Mouse (Mus musculus) urinary bladder, adult 18-20 months (tissue): Measurements from ENCODE around the gene Lrrfip2.
A peak's percentile ranks its signal among the peaks of the same experiment; 100 is the strongest.

Source experiments
- DNase-seq, 2 experiments: peaks; one replicate each; pipeline ENCODE4 v3.0.0; 2022; ENCODE audit warnings: low spot score in 2 of 2, mixed read lengths in 2 of 2

Gene Lrrfip2

DNA sequence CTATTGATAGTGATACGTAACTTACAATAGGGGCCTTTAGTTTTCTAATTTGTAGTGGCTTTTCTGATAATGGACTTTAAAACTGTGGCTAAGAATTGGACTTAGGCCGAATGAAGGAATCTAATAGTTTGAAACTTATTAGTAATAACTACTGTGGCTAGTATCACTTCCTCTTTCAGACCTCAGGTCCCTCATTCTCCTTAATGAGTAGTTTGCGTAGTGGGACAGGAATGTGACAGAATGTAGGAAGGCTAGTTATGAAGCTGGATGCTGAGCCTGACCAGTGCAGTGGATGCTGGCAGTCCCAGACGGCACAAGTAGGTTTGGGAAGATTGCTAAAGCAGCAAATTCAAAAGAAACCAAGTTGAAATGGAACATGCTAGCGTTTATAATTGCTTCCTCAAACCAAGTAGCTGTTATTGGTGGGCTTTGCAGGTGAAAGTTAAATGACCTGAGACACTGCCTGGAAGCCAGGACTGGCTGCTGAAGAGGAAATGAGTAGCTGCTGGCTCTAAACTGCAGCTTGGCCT is 103.2 kb downstream of the Lrrfip2 start:
- DNase-seq = no peak

DNA sequence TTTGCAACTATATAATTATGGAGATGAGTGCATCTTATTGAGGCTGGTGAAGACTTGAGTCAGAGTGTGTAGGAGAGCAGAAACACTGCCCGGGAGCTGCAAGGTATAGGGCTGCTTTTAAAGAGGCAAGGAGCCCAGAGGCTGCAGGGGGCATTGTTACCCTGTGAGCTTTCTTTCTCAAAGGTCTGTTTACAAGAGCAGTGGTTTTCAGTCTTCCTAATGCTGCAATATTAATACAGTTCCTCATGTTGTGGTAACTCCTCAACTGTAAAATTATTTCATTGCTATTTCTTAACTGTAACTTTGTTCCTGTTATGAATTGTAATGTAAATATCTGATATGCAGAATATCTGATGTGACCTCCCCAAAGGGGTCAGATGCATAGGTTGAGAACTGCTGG is 104.2 kb downstream of the Lrrfip2 start:
- no peak for DNase-seq

DNA sequence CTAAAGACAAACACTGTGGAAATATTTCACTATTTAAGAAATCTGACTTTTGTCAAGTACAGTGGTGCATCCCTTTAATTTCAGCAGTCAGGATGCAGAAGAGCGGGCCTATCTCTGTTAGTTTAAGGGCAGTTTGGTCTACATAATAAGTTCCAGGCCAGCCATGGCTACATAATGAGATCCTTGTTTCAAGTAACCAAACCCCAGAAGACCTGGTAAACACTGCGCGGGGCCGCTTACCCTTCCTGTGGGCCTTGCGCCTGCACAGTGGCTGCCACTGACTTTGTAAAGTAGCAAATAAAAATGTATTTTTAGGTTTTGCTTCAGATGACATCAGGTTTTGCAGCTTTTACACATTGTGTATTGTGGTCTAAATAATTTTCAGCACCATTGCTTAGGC is 106.0 kb downstream of the Lrrfip2 start:
- no peak for DNase-seq

DNA sequence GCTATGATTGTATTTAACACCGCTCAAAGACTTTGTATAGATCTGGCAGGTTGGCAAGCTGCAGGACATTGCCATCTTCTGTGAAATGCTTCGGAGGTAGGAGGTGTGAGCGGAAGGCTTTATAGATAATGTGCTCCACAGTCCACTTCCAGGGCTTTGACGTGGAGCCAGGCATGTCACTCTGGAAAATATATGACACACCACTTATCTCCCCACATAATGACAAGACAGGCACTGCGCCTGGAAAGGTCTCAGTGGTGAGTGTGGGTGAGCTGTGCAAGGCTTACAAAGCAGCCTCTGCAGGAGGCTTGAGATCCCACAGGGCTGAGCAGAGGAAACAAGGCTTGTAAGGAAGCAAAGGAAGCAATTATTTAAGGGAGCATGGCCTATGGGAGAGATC is 111.1 kb downstream of the Lrrfip2 start:
- no peak for DNase-seq

DNA sequence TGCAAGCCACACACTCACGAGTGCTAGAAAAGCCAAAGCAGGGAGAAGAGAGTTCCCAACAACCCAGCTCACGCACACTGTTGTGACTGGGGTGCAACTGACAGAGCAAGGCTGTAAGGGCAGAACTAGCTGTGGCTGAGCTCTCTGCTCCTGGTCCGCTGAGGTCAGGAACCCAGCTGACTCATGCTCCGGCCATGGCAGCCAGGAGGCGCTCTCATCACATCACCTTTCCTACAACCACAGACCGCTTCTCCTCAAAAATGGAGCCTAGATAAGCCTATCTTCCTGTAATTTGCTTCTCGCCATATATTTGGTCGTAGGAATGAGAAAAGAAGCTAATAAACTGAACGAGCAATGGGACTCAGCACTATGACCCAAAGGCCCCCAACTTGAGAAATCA is 117.3 kb downstream of the Lrrfip2 start:
- no peak for DNase-seq

DNA sequence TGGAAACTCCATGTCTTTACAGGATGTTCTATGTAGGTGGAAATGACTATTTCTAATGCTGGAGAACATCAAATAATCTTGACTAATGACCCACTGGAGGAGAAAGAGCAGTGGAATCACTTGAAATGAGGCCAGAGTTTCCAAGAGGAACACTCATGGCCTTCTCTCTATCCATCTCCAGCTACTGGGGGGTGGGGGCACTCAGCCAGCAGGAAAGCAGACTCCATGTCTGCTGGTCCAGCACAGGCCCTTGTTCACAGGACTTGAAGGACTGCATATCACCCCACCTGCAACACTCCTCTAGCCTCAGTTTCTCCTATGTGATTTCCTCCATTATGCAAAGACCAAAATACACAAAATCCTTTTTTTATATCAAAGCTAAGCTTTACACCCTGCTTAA is 120.3 kb downstream of the Lrrfip2 start:
- no peak for DNase-seq

DNA sequence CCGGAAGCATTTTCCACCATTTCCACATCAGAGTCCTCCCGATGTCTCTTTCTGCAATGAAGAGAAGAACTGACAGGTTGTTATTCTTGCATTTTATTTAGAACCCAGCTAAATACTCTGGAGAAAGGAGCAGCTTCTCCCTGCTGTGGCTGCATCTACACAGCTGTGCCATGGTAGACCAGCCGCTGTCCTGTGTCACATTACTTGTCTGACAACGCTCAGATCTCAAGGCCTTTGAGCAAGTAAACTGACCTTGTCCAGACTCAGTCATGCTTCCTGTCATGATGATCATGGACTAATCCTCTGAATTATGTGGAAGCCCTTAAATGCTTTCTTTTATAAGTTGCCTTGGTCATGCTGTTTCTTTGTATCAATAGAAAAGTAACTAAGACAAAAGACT is 122.4 kb downstream of the Lrrfip2 start:
- DNase-seq = no peak

DNA sequence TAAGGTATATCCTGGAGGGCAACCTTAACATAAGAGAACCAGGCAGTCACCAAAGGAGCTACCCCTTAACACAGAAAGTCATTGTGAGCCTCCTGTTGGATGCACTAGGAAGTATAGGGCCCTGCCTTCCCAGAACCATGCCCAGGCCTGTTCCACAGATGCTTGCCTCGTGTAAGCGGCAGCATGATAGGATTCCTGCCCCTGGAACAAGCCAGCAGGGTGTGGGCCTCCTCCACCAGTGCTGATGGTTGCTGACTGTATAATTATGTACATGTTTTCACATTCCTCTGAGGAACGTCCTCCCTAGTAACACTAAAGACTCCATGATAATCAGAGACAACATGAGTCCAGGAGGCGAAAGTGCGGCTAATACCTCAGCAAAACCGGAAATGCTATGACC is 126.0 kb downstream of the Lrrfip2 start:
- DNase-seq = no peak

DNA sequence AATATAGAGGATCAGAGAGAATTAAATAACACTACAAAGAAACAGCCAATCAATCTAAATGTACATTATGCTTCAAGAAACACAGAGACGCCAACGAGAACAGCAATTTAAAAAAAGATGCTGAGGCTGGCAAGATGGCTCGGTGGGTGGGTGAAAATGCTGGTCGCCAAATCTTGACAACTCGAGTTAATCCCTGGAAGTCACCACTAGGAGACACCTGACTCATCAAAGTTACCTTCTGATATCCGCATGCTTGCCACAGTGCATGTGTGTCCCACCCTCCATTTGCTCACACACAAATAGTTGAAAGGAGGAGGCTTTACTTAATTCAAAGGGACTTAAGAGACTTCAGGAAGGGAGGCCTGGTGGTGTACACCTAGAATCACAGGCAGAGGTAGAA is 128.2 kb downstream of the Lrrfip2 start:
- no peak for DNase-seq

DNA sequence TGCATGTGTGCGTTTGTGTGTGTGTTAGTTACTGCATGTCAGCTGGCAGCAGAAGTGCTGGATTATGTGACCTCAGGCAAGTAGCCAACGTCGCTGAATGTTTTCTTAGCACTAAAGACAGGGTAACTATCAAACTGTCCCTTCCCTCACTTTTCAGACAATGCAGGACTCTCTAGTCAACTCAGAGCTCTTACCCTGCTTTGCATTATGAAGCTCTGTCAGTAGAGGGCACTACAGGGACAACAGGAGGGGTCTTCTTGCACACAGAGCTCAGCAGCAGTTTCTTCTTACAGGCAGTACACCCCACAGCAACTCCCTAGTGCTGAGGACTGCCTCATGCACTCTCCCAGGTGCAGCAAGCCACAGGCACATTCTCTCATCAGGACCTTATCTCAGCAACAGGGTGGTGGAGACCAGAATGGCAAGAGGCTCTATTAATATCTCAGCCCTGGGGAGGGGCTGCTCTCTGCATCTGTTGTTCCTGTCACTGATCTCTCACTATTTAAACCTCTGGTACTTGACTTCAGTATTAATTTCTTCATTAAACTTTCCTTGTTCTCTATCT is 130.4 kb downstream of the Lrrfip2 start:
- no peak for DNase-seq

DNA sequence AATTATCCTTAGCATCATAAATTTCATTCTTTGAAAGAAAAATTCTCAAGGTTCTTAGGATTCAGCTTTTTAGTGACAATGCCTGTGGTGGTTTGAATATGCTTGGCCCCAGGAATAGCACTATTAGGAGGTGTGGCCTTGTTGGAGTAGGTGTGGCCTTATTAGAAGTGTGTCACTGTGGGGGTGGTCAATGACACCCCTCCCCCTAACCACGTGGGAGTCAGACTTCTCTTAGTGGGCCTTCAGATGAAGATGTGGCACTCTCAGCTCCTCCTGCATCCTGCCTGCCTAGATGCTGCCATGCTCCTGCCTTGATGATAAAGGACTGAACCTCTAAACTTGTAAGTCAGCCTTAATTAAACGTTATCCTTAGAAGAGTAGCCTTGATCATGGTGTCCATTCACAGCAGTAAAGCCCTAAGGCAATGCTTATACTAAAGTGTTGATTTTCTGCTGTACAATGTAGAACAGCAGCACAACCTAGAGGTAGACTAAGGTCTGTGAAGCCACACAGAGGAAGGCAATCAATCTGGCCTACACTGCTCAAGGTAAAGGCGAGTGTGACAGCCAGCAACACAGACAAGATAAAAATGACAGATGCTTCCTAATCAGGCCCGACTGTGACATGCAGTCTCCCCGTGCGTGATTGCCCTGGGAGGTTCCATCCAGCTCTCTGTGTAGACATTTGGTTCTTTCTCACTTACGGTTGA is 134.9 kb downstream of the Lrrfip2 start:
- DNase-seq = no peak

DNA sequence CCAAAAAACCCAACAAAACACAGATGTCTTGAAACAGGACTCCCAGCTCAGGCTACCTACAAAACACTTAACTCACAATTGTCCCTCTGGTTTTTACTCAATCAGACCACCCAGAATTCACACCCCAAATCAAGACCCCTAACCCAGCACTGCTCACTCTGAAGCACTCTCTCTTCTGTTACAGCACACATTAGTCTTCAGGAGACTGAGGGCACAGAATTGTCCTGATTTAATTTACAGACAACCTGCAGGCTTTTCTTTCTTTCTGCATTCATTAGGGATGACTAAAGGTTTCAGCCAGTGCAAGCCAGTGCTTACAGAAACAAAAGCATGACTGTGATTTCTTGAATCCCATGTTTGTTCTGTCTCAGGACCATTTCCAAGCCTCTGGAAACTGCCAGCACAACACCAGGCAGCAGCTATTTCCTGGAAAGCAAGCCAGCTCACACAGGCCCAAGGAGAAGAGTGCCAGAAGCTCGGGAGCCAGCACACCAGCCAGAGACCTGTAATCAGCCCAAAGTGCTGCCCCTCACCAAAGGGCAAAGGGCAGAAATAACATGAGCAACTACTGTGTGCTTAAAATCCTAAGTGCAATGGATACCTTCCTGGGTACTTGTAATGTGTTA is 143.1 kb downstream of the Lrrfip2 start:
- no peak for DNase-seq

DNA sequence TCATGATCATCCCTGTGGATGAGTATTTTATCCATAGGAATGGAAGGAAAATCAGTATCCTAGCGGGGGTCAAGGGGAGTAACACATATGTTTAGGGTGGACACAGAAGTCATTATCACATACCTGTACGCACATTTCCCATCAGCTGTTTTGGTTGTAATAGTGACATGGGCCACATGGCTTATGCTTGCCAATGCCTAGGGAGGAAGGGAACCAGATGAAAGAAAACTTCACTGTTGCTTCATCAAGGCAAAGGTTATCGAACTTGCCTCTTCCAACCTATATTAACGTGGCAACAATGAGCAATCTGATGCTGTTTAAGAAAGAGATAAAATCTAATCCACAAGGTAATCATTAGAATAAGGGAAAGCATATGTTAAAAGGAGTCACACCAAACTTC is 144.0 kb downstream of the Lrrfip2 start:
- no peak for DNase-seq

DNA sequence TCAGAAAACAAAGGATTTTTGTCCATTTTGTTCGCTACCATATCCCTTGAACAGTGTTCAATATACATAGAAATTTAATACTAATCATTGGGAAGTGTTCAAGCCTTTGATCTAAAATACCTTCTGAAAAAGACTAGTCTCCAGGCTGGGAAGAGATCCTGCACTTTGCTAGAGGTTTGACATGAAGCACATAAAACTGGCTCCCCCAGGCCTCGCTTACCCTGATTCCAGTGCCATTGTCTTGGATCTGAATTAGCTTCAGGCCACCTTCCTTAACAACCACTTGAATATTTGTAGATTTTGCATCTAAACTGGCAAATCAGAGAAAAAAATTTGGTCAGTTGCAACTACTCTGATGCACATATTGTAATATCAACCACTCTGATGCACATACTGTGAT is 150.6 kb downstream of the Lrrfip2 start:
- no peak for DNase-seq

DNA sequence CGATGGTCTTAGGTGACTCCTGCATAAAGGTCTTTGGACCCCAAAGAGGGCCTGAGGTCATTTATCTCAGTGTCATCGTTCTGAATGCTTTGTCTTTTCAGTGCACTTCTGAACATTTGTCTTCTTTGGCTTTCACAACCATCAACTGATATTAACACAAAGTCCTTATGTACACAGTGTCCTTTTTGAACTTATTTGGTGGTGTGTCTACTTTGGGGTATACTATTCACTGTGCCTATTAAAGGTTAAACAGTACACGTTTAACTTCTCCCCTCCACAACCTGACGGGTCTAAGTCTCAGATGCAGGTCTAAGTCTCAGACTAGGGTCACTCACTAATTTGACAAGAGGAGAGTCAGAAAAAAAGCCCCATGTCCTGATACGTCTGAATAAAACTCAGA is 153.2 kb downstream of the Lrrfip2 start:
- DNase-seq = no peak

DNA sequence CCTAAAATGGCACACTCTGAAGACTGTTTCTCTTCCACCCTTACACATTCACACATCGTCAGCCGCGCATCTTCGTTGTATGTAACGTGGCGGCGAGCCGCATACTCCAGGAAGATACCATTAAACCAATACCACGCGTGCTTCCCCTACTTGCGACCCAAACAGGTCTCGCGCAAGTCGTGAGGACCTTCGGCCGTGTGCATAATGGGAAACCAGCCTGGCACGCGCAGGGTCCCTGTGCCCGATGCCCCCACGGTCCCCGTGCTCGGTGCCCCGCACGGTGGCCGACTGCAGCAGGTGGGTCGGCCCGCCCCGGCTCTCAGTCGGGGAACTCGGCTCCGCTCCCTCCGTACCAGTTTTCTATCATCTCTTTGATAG is 153.7 kb downstream of the Lrrfip2 start:
- DNase-seq = peak in 1 of 2 experiments; percentile 59

DNA sequence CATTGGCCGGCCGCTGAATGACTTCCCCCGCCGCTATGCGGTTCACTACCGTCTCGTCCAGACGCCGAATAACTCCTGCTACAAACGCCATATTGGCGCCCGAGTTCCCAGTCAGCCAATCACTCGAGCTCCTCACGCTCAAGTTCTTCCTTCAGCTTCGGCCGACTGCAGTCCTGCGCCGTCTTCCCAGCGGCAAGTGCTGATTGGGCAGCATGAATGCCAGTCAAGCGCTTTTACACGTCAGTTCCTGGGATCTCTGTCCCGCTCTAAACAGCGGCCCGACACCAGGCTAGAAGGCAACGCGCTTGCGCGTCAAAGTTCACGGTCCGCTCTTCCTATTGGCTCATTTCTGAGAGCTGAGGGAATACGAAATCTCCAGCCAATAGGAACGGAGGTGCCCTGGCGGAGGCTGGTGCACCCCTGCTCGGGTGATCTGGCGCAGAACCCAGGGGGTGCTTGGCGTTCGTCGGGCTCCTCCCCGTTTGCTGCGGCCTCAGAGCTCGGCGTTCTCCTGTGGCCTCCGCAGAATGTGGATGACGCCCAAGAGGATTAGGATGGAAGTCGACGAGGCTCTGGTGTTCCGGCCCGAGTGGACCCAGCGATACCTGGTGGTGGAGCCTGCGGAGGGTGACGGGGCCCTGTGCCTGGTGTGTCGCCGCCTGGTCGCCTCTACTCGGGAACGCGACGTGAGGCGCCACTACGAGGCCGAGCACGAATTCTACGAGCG is 154.2 kb downstream of the Lrrfip2 start, which contains the start of the genes Mlh1 and Epm2aip1:
Mlh1 (minus strand) TSS at position 358 of the 727 bp plus-strand sequence.
Epm2aip1 (plus strand) TSS at position 496 of the 727 bp plus-strand sequence.
- DNase-seq = peak; percentile 94 to 98

DNA sequence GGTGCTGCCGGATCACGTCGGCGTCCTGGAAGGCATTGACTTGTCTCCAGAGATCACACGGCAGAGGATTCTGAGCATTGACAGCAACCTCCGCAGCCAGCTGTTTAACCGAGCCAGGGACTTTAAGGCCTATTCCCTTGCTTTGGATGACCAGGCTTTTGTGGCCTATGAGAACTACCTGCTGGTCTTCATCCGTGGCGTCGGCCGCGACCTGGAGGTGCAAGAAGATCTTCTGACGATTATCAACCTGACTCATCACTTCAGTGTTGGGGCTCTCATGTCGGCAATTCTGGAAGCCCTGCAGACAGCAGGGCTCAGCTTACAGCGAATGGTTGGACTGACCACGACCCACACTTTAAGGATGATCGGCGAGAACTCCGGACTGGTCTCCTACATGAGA is 155.0 kb downstream of the Lrrfip2 start:
- DNase-seq = no peak

DNA sequence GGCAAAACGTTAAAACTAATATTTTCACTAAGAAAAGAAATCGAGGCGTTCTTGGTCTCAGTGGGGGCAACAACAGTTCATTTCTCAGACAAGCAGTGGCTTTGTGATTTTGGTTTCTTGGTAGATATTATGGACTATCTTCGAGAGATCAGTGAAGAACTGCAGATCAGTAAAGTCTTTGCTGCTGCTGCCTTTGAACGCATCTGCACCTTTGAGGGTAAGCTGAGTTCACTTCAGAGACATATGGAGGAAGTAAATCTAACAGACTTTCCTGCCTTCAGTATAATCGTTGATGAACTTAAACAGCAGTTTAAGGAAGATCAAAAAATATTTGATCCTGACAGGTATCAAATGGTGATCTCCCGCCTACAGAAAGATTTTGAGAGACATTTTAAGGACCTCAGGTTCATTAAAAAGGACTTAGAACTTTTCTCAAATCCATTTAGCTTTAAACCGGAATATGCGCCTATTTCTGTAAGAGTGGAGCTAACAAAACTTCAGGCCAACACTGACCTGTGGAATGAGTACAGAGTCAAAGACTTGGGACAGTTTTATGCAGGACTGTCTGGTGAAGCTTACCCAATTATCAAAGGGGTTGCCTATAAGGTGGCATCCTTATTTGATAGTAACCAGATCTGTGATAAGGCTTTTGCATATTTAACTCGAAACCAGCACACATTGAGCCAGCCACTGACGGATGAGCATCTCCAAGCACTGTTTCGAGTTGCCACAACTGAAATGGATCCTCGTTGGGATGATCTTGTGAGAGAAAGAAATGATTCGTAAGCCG is 155.8 kb downstream of the Lrrfip2 start:
- DNase-seq = no peak

DNA sequence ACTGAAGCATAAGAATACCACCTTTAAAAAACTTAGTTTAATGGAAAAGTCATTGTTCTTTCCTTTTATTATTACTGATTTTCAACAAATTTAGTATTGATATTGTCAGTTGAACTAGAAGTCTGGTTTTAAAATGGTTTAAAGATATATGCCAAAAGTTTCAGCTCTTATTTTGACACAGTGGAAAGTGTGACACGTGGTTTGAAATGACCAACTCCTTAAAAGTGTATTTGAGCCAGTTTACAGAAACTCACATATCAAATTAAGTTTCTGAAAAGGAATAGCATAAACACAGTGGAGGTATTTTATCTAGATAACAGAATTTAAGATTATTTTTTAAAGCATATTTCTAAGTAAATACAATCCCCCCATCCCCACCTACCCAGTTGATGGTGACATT is 156.6 kb downstream of the Lrrfip2 start:
- no peak for DNase-seq

DNA sequence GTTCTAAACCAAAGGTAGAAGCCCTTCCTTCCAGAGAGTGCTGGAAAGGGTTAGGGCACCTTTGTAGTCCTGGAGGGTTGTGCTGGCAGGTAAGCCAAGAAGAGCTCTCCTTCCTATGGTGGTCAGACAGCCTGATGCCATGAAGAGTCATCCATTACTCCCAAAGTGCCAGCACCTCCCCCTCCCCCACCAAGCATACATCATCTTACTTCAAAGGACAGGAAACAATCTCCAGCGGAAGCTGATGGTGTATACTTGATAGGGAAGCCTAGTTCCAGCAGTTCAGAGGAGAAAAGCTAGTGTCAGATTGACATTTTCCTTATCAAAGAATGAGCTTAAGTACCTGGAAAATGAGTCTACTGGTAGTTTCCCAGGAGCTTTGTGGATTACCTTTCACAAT is 157.8 kb downstream of the Lrrfip2 start:
- no peak for DNase-seq
